Mouse (Mus musculus) lung, embryonic 15.5 days (tissue): Measurements from ENCODE around the gene Rab36. TPM values are rescaled to one million over a fixed set of nuclear protein-coding genes. Genes with fewer than 3 reads are reported as not detected.
A peak's percentile ranks its signal among the peaks of the same experiment; 100 is the strongest.

ENCODE experiments used
- ATAC-seq: fragments of 200-750 bp; cut with Nextera tagmentation; 2 replicates; pipeline ENCODE4 v1.8.0; 2017; ENCODE audit warnings: moderate number of reproducible peaks, borderline replicate concordance; ENCODE audit not compliant: low FRiP score, low TSS enrichment; ENCODE audit errors: extremely low read depth
- H3K27ac ChIP-seq: fragments of 300-500 bp; sonication (generic); 2 replicates; pipeline ENCODE4 v1.5.1; 2015; ENCODE audit warnings: moderate library complexity, mild to moderate bottlenecking, inconsistent platforms
- H3K27me3 ChIP-seq: fragments of 300-500 bp; sonication (generic); 2 replicates; pipeline ENCODE4 v1.6.1; 2015; ENCODE audit warnings: inconsistent platforms
- H3K36me3 ChIP-seq: fragments of 300-500 bp; sonication (generic); 2 replicates; pipeline ENCODE4 v1.6.1; 2015; ENCODE audit warnings: inconsistent platforms
- H3K4me1 ChIP-seq: fragments of 300-500 bp; sonication (generic); 2 replicates; pipeline ENCODE4 v1.6.1; 2015; ENCODE audit warnings: inconsistent platforms
- H3K4me2 ChIP-seq: fragments of 300-500 bp; sonication (generic); 2 replicates; pipeline ENCODE4 v1.6.1; 2015; ENCODE audit warnings: inconsistent platforms, mild to moderate bottlenecking, moderate library complexity
- H3K4me3 ChIP-seq: fragments of 300-500 bp; sonication (generic); 2 replicates; pipeline ENCODE4 v1.5.1; 2015; ENCODE audit warnings: mild to moderate bottlenecking, inconsistent platforms
- H3K9ac ChIP-seq: fragments of 300-500 bp; sonication (generic); 2 replicates; pipeline ENCODE4 v1.6.1; 2015; ENCODE audit warnings: inconsistent platforms
- H3K9me3 ChIP-seq: fragments of 300-500 bp; sonication (generic); 2 replicates; pipeline ENCODE4 v1.6.1; 2016; ENCODE audit warnings: inconsistent platforms
- WGBS: fragments of 180-500 bp; shearing (Covaris S2); methylation state at CpG from one replicate; pipeline ENCODE4 v1.1.7; 2015; 5-methylcytosine and 5-hydroxymethylcytosine counted together
- polyA plus RNA-seq: library from polyadenylated mRNA; unstranded; fragments of >200 nt; fragmentation: Nextera tagmentation; extraction: Ambion mirVana; gene quantifications from 2 replicates; pipeline ENCODE4 v1.2.1, GENCODE M21; 2015

The Rab36 gene
- polyA plus RNA-seq, 1 experiment from 2014 or later, result 13.1 TPM

DNA sequence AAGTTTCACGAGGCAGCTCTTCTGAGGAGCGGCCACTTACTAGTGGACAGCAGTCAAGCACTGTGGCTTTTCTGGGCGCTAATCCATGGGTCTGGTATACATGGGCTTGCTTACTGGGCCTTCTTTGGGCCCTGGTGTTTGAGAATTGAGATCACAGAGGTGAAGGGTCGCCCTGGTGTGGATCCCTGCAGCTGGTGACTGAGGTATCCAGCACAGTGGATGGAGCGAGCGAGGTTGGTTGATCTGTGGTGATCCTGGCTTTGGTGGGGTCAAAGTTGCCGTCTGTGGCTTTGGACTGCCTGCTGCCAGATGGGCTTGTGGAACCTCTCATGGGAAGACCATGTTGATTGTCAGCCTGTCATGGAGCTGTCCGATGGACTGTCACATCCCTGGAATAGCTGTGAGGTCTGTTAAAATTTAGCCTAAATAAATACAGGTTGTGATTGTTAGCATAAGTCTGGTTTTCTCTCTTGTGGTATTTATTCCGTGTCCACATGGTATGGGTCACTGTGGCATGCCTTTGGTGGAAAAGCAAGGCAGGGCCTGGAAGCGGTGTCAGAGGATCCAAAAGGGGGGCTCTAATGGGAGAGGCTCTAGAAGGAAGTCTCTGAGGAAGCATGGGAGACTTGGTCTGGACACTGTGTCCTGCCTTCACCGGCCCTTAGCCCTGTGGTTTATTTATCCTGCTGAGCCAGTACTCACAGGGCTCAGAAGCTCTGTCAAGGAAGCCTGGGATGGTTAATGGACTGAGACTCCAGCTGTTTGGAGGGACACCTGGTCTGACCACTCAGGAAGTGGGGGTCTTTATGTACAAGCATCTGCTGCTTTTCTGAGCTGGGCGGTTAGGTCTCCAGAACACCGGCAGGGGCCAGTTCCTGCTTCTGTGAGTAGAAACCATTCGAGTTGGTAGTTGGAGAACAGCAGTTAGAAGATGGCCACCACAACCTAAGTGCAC lies 41.6 kb downstream of the Rab36 start:
- H3K36me3 ChIP-seq, result no peaks in the 10 kb centered on the region
- no peaks in the 10 kb centered on the region for H3K9me3 ChIP-seq
- H3K4me2 ChIP-seq, result no peak overlapping the region
- peaks cover 14% of the 10 kb centered on the region; the same call in 1 of the 2 replicates for H3K4me1 ChIP-seq
- no peak overlapping the region for H3K9ac ChIP-seq
- H3K27me3 ChIP-seq, result no peaks in the 10 kb centered on the region
- 62% methylated on average over 14 of the region's 14 CpGs for WGBS
- H3K27ac ChIP-seq, result no peak overlapping the region
- ATAC-seq, result no peak
- no peak overlapping the region for H3K4me3 ChIP-seq

- WGBS, result 81% methylated on average over 1 of the region's 1 CpGs
- ATAC-seq, result no peak
- Histone ChIP-seq H3K36me3 (no peaks in the 10 kb centered on the region), H3K4me3 (no peak overlapping the region), H3K27ac (no peak overlapping the region), H3K9ac (no peak overlapping the region), H3K4me1 (no peaks in the 10 kb centered on the region), H3K9me3 (no peaks in the 10 kb centered on the region), H3K4me2 (no peak overlapping the region), H3K27me3 (no peaks in the 10 kb centered on the region)
These were observed 48.5 kb downstream of the Rab36 start for GRCm38 (mm10) chr10:75085330-75085729.

DNA sequence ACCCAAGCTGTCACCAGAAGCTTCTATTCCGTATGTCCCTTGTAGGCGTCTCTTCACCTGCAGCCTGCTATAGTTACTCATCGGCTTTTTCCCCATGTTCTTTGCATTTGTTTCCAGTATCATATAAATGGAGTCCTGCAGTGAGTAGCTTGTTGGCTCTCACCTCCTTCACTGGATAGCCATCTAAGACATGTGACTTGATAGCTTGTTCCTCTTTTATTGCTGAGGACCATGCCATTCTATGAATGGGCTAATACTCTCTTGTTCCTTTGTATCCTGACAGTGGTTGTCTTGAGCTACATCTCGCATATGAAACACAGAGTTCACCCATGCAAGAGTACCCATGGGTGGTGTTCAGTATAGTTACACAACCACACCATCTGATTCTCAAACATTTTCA lies 51.6 kb downstream of the Rab36 start:
- H3K27me3 ChIP-seq, result no peaks in the 10 kb centered on the region
- H3K27ac ChIP-seq, result no peak overlapping the region
- no peak overlapping the region for H3K9ac ChIP-seq
- no peak overlapping the region for H3K4me3 ChIP-seq
- peaks cover 11% of the 10 kb centered on the region for H3K4me1 ChIP-seq
- H3K4me2 ChIP-seq, result no peak overlapping the region
- WGBS, result 91% methylated on average over 4 of the region's 4 CpGs
- H3K9me3 ChIP-seq, result no peaks in the 10 kb centered on the region
- no peaks in the 10 kb centered on the region for H3K36me3 ChIP-seq
- ATAC-seq, result no peak

GRCm38 (mm10) chr10:75091478-75092152 lies 54.8 kb downstream of the Rab36 start:
- Histone ChIP-seq H3K4me2 (no peak overlapping the region), H3K27me3 (no peaks in the 10 kb centered on the region), H3K36me3 (no peaks in the 10 kb centered on the region), H3K4me3 (no peak overlapping the region), H3K9ac (no peak overlapping the region), H3K27ac (no peak overlapping the region), H3K9me3 (no peaks in the 10 kb centered on the region), H3K4me1 (peaks cover 21% of the 10 kb centered on the region)
- 63% methylated on average over 10 of the region's 10 CpGs for WGBS
- ATAC-seq, result no peak

GRCm38 (mm10) chr10:75093252-75093987 lies 56.6 kb downstream of the Rab36 start:
- Histone ChIP-seq H3K4me3 (no peak overlapping the region), H3K27me3 (no peaks in the 10 kb centered on the region), H3K9ac (no peak overlapping the region), H3K9me3 (no peaks in the 10 kb centered on the region), H3K4me1 (peaks cover 39% of the 10 kb centered on the region), H3K4me2 (no peak overlapping the region), H3K27ac (no peak overlapping the region), H3K36me3 (no peaks in the 10 kb centered on the region)
- WGBS, result 16% methylated on average over 22 of the region's 22 CpGs
- peak; percentile 32; the same call in 1 of the 2 replicates for ATAC-seq

DNA sequence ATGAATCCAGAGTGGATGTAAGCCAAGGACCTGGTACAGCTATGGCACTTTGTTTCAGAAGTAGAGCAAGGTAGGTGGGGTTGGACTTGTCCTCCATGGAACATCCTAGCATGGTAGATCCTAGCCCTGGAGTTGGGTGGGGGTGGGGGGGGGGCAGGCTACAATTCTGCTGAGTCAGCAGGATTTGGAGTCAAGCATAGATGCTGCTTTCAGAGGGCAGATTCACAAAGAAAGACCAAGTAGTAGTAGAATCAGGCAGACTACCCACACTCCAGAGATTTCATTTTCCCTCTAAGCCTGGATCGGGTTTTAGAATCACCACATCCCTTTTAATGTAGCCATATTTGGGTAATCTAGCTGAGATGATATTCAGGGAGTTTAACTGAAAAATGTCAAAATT lies 57.5 kb downstream of the Rab36 start:
- H3K9me3 ChIP-seq, result no peaks in the 10 kb centered on the region
- no peak overlapping the region for H3K4me3 ChIP-seq
- no peak overlapping the region for H3K27ac ChIP-seq
- no peaks in the 10 kb centered on the region for H3K36me3 ChIP-seq
- H3K4me2 ChIP-seq, result no peak overlapping the region
- ATAC-seq, result no peak
- no peaks in the 10 kb centered on the region for H3K27me3 ChIP-seq
- H3K4me1 ChIP-seq, result peaks cover 48% of the 10 kb centered on the region
- H3K9ac ChIP-seq, result no peak overlapping the region
- 88% methylated on average over 1 of the region's 1 CpGs for WGBS

- Histone ChIP-seq H3K9ac (no peak overlapping the region), H3K36me3 (no peaks in the 10 kb centered on the region), H3K4me1 (peaks cover 53% of the 10 kb centered on the region), H3K9me3 (no peaks in the 10 kb centered on the region), H3K27me3 (no peaks in the 10 kb centered on the region), H3K27ac (no peak overlapping the region), H3K4me2 (no peak overlapping the region), H3K4me3 (no peak overlapping the region)
- no peak for ATAC-seq
- 91% methylated on average over 7 of the region's 7 CpGs for WGBS
These were observed 58.4 kb downstream of the Rab36 start for GRCm38 (mm10) chr10:75095216-75095615.

DNA sequence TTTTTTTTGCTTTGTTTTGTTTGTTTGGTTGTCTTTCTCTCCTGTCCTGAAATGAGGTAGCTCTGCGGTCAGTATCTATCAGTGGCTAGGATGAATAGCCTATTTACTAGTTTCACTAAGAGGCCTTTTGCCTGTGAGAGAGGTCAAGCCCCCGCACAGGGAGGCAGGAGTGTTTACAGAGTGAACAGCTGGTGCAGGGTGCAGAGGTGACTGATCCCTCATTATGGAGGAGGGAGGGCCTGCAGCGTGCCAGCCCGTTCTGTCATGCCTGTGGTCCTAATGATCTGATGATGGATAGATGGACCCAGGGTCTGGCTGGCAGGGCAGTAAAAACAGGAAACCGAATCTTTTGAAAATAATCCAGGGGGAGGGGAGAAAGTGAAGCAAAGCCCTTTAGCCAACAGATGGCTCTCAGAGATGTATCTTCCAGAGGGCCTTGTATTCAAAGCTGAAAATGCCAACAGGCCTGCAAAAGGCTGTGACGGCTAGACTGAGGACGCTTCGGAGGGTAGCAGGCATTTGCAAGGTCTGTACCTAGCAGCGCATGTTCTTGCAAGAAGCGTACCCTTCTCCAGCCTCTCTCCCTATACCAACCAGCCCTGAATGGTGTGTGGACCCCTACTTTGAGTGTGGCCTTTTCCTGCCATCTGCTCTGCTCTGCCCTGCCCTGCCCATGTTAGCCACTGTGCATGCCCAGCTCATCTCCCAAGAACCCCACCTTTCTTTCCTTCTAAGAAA lies 61.8 kb downstream of the Rab36 start:
- no peaks in the 10 kb centered on the region for H3K36me3 ChIP-seq
- no peaks in the 10 kb centered on the region for H3K9me3 ChIP-seq
- peak; percentile 69; the same call in 1 of the 2 replicates for ATAC-seq
- H3K27ac ChIP-seq, result peak overlapping the region; percentile 50
- no peaks in the 10 kb centered on the region for H3K27me3 ChIP-seq
- no peak overlapping the region for H3K4me3 ChIP-seq
- 0 out of 2 replicates have a peak overlapping the region, but pooled peaks have one; percentile 3 for H3K4me2 ChIP-seq
- WGBS, result 27% methylated on average over 10 of the region's 10 CpGs
- no peak overlapping the region for H3K9ac ChIP-seq
- peaks cover 57% of the 10 kb centered on the region for H3K4me1 ChIP-seq

GRCm38 (mm10) chr10:75100298-75100697 lies 63.4 kb downstream of the Rab36 start:
- no peak overlapping the region for H3K27ac ChIP-seq
- no peak overlapping the region for H3K9ac ChIP-seq
- no peak for ATAC-seq
- WGBS, result 66% methylated on average over 7 of the region's 7 CpGs
- peaks cover 70% of the 10 kb centered on the region for H3K4me1 ChIP-seq
- no peak overlapping the region for H3K4me3 ChIP-seq
- H3K4me2 ChIP-seq, result no peak overlapping the region
- H3K36me3 ChIP-seq, result no peaks in the 10 kb centered on the region
- H3K27me3 ChIP-seq, result no peaks in the 10 kb centered on the region
- no peaks in the 10 kb centered on the region for H3K9me3 ChIP-seq

GRCm38 (mm10) chr10:75103502-75103901 lies 66.6 kb downstream of the Rab36 start:
- 0 out of 2 replicates have a peak overlapping the region, but pooled peaks have one; percentile 44 for H3K27ac ChIP-seq
- H3K4me2 ChIP-seq, result no peak overlapping the region
- H3K9ac ChIP-seq, result no peak overlapping the region
- no peaks in the 10 kb centered on the region for H3K9me3 ChIP-seq
- no peaks in the 10 kb centered on the region for H3K27me3 ChIP-seq
- H3K4me1 ChIP-seq, result peaks cover 59% of the 10 kb centered on the region
- ATAC-seq, result no peak
- H3K4me3 ChIP-seq, result no peak overlapping the region
- WGBS, result 59% methylated on average over 2 of the region's 2 CpGs
- H3K36me3 ChIP-seq, result no peaks in the 10 kb centered on the region
